Mouse (Mus musculus) retina, adult 2 months (tissue): ENCODE data around the gene Lmntd1.

Experiments
- DNase-seq: peaks from one replicate; pipeline ENCODE4 v3.0.0-alpha.2; 2012; ENCODE audit warnings: low read depth, low spot score

Lmntd1 gene

DNA sequence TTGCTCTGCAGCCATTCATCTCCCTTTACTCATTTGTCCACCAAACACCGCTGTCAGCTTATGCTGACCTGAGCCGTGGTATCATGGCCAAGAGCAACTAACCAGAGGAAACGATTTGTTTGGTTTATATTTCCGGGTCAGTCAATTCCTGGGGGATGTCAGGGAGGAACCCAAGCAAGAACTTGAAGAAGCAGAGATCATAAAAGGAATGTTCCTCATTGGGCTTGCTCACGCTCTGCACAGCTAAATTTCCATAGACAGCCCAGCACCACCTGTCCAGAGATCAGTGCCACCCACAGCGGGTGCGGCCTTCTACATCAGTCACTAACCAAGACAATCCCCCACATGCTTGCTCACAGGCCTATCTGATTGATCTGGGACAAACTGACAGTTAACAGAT, at the start of gene Lmntd1:
Lmntd1 (minus strand) TSS at position 101 of the 400 bp plus-strand sequence.
- no peak for DNase-seq

DNA sequence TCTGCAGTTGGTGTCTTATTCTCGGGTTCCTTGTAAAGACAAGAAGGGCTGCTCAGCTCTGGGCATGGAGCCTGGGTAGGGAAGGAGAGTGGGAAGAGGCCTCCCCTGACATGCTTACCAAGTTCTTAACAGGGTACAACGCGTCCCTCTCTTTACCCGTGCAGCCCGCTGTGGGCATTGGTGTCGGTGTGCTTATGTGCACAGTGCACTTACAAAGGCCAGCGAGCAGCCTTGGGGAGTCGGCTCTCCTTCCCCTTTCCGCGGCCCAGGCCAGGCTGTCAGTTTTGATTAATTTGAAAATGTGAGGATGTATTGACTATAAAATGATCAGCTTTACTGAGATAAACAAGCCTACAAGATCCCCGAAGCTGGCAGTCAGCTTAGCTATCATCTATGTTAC, 46.8 kb upstream of the Lmntd1 start:
- no peak for DNase-seq

DNA sequence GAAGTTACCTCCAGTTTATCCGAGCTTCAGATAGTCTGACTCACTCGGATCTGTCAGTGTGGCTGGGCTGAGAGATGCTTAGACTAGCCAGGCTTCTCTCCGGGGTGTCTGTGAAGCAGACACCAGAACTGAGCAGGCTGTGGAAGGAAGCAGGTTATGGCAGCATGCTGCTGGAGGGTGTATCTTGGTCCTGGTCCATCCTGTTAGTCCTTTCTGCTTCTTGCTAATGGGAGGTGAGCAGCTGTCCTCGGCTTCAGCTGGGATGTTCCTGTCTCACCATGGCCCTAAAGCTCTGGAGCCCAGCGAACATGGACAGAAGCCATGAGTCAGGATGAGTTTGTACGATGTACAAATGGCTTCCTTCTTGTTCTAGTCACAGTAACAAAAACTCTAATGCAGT, 45.0 kb upstream of the Lmntd1 start:
- no peak for DNase-seq

DNA sequence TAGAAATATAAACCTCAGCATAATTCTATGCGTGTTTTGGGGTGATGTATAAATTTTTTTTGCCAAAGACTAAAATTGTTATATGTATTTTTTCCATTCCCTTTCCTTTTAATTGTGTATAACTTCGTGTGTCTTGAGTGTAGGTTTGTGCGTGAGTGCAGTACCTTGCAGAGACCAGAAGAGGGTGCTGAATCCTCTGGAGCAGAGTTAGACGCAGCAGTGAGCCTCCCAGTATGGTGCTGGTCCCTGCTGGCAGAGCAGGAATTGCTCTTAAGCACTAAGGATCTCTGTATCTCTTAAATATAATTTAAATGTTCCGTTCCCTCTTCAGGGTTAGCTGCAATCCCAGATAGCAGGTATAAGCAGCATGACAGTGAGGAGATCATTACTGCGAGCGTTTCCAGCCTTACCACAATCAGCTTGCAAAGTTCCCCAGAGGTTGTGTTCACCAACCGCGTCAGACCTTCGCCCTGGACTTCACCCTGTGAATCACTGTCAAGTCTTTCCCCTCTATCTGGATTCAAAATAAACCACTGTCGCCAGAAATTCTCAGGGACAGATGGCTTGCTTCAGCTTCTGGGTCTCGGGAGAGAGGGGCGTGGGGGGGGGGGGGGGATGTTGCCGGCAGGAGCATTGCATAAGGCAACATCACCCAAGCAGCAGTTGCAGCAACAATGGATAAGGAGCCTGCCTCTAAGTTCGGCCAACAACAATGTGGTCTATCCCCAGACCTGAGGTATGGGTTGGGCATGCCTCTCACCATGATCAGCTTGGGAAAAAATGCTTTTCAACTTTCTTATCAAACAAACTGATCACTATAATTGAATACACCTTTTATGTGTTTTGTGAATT, 42.8 kb upstream of the Lmntd1 start:
- DNase-seq, result no peak

DNA sequence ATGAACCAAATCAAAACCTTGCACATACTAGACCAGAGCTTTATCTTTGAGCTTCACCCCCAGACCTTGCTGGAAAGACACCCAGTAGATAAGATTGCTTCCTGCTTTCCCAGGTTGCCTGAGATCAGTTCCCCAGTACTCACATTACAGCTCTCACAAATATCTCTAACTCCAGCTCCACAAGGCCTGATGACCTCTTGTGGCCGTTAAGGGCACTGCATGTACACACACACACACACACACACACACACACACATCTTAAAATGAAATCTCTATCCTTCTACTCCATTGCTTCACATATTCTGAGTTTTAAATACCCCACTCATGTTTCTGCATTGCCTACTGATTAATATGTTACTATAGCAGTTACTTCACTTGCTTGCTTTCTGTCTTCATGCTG, 41.6 kb upstream of the Lmntd1 start:
- DNase-seq, result no peak

DNA sequence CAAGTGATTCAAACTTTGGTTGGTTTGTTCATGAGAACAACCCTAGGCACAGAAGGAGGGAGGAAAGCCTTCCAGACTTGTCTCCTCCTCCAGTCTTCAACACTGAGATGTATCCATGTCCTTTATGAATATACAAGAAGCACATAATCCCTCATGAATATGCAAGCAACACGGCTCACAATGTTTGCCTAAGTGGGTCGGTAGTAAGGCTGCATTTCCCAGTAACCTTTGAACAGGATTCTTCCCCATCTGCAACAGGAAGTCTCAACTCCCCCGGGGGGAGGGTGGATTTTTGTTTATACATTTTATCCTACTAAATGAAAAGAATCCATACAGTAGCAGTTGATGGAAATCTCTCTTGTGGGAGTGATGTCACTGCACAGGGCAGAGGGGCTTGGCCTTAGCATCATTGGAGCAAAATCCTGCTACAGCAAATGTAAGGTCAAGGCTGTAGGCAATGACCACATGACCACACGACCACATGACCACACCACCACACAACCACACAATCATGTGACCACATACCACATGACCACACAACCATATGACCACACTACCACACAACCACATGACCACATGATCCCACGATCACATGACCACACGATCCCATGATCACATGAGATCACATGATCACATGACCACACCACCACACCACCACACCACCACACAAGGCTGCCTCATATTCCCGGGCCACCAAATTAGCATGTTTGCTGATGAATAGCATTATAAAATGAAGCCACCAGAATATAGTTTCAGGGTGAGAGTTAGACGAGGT, 40.1 kb upstream of the Lmntd1 start:
- DNase-seq, result no peak

DNA sequence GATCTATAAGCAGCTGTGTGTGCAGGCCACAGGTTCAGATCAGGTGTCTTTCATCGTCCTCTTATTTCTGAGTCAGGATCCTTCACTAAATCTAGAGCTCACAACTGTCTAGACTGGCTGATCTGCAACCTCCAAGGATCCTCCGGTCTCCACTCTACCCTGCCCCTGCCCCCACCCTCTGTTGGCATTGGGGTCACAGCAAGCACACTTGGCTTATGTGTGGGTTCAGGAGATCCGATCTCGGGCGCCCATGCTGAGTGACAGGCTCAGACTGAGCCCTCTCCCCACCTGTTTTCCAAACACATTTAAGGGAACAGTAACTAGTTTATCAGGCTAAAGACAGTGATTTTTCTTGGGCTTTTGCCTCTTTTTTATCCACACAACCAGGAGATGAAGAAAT, 39.5 kb upstream of the Lmntd1 start:
- no peak for DNase-seq

DNA sequence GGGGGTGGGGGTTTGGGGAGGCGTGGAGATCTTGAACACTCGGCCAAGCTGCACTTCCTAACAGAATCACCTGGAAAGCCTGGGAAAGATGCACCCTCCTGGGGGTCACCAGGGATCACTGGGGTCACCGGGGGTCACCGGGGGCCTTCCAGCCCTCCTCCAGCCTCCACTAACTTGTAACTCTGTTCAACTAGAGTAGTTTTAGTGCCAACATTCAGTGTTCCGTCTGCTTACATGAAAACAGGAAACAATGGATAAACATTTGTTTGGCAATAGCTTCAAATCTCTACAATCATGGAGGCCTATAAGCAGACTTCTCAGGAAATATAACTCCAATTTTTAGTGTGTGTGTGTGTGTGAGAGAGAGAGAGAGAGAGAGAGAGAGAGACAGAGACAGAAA, 38.9 kb upstream of the Lmntd1 start:
- DNase-seq, result no peak

DNA sequence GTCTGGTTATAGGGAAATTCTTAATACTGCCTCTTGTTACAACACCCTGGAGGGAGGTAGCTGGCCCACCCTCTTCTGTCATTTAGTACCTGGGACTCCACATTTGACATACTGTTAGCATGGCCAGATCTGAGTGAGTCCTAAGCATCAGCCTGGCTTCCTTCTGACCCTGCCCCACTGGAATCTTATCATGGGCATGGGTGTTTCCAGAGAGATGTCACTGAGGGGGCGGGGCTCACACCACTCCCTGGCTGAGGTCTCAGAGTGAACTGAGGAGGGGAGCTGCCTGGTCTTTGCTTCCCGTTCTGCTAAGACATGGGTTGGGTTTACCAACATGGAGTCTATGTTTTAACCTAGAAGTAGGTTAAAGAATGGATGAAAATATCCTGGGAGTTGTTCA, 37.9 kb upstream of the Lmntd1 start:
- no peak for DNase-seq

DNA sequence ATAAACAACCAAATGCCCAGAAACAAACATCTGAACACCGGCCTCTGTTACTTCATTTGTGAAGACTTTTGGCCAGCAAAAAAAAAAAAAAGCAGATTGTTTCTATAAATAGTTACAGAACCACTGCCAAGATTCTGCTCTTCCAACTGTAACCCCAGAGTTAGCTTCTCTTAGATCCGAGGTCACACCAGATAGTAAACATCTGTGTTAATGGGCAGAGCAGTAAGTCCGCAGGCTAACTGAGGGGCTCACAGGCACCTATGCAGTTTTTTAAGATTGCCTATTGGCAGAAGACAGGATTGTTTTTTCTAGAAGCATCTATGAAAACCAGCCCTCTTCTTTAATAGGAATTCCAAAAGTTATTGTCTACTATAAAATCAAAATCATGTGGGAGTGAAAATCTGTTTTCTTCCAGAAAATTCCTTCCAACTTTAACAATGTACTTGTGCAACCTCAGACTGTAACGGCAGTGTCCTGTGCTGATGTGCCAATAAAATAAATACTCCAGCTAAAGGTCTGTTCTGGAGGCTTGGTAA, 26.9 kb upstream of the Lmntd1 start:
- no peak for DNase-seq

DNA sequence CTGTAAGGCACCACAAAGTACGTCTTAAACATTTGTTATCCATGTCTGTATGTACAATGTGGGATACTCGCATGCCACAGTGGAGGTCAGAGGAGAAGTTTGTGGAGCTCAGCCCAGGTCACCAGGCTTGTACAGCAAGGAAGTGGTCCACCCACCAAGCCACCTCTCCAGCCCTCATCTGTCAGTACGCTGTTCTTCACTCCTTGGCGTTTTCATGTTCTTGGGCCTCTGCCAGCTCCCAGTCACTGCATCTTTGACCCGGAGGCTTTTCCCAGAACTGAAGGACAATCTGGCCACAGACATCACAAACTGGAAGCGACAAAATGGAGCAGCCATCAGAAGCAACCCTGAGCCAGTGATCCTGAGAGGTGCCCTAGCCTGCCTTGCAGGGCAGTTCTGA, 24.1 kb upstream of the Lmntd1 start:
- DNase-seq, result no peak

DNA sequence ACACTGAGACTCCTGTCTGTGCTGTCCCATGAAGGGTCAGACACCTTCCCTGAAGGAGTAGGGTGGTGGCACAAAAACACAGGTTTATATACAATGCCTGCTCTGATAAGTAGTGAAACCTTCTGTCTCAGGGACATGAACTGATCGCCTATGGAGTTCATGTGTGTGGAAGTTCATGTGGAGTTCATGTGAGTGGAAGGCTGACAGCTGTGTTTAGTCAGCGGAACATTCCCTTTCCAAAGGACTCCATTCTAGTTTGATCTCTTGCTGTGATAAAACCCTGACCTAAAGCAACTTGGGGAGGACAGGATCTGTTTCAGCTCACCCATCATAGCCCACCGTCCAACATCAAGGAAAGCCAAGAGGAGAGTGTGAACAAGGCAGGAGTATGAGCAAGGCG, 22.6 kb upstream of the Lmntd1 start:
- no peak for DNase-seq

DNA sequence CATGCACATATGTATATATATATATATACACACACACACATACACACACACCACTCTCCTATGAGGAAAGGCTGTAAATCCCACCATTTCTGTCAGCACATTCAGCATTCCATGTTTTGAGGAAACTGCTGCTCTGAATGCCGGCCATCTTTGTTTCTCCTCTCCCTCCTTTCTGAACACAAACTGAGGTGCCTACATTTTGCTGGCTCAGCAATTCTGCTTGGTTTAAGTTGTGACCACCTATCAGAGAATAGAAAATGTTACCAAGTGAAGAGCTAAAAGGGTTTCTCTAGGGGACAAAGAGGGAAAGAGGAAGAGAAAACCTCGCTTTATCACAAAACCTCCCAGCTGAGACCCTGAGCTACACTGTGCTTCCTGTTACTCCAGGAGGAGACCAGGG, 20.3 kb upstream of the Lmntd1 start:
- no peak for DNase-seq

DNA sequence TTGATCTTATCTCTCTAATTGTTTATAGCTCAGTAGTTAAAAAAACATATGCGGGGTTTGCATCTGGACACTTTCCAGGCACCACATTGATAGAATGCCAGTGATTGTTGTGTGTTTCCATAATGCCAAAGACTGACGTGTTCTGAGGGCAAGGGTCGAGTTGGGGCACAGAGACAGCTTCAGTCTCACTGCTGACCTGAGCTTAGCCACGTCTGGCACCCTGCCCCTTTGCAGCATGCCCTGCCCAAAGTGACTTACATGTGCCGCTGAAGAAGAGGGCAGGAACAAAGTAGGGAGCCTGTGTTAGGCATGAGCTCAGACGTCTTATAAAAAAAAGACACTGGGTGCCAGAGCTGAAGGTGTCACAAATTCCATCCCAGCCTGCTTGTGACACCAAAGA, 16.1 kb upstream of the Lmntd1 start:
- DNase-seq, result no peak

DNA sequence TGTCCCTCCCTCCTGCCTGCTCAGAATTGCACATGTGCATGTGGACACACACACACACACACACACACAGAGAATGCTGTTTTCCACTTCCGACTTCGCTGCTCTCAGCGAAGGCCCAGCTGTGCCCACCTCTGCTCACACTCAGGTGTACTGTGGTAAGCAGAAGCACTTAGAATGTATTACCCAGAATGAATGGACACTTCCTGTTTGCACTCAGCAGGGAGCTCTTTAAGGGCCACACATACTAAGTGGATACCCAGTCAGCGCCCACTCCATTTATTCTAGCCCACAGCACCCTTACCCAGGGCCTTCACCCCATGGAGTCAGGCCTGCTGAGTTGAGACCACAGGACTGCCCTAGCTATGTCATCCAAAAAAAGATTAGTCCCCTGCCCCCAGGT, 9.0 kb upstream of the Lmntd1 start:
- no peak for DNase-seq

DNA sequence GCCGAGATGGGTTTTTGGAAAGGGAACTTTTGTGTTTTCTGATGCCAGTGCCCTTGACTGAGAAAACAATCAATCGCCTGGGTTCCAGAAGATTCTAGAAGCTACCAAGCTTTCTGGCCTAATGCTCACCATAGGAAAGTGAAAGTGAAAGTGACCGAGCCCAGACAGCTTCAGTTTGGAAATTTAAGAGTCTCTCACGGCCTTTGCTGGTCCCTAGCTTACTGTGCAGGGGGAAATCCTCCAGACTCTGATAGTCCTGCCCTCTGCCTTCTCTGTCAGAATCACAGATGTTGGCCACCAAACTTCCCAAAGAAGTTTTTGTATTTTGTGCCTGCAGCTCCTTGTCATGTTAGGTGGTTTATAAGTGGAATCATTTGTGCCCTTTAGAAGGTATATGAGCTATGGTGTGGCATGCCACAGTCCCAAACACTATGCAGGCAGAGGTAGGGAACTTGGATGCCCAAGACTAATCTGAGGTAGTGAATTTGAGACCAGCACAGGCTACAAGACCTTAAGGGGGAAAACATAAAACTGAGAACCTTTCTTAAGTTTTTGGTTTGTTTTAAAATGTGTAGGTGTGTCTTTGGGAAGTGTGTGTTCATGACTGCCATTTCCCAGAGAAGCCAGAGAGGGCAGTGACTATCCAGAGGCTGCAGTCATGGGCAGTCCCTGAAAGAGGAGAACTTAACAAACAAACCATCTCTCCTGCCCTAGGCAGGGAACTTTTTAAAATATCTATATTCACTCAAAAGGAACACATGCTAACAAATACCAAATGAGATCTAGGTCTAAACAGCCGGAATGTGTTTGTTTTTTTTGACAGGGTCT, 2.5 kb upstream of the Lmntd1 start:
- no peak for DNase-seq

DNA sequence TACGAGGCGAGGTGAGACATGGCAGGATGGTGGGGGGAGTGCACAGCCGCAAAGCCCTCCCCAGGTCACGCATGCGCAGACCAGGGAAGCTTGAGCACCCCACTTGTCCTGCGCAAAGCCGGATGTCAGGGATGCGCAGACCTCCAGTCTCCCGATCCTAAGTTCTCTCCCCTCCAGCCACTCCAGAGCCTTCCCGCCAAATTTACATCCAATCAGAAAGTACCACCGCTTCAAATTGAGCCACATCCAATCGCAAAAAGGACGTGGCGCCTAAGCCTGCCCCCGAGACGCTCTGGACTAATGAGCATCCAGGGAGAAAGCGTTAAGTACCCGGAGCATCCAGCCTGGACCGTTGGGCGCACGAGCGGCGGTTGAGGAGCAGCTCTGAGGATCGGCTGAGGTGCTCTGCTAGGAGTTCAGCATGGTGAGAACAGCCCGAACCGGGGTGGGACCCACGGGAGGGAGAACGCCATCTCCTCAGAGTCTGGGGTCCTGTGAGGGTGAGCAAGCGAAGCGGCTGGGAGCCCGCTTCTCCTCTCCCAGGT, 1.6 kb upstream of the Lmntd1 start, which contains the start of gene Tuba3b:
Tuba3b (plus strand) TSS at position 92 of the 545 bp plus-strand sequence.
- DNase-seq, result no peak

DNA sequence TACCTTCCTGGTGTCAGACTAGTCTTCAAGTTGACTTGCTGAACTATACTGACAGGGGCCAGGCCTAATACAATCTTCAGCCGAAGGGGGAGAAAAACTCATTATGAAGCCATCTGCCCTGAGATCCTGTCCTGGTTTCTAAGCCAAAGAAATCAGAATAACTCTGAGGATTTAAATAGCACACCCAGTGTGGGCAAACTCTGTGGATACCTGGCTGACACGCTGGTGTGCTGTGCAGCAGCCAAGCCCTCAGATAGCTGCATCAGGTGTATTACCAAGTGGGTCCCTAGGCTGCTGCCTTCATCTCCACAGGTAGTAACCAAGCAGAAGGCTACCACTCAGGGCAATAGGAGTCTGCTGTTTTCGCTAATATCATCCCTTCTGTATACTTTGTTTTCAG, 1.5 kb downstream of the Lmntd1 start:
- no peak for DNase-seq

DNA sequence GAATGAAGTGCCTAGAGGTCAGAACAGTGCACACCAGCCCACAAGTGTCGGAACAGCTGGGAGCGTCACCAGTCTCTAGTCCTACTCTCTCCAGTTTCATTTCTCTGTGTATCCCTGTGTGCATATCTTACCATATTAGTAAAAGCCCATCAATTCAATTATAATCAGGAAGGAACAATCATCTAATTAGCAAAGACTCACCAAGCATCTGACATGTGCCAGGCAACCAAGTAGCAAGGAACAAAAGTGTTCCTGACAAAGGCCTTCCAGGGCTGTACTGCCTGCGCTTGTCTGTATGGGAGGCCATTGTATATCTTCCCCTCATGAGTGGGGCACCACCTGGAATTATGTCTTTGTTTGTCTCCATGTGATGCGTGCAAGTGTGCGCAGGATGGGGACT, 3.2 kb downstream of the Lmntd1 start:
- DNase-seq, result no peak

DNA sequence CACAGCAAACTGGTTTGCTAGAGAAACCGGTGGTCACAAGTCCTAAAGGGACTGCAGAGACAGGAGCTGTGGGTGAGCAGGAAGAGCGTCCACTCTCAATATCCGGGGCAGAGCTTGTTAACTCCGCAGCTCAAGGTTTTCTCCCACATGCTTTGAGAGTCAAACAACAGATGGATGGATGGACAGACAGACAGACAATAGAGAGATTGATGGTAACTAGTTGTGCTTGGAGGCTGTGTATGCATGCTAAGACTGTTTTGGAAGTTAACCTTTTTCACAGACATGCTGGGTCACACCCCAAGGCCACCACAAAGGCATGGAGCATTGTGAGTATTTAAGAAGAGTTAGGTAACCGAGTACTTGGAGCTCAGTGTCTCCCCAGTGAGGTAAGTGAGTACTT, 5.4 kb downstream of the Lmntd1 start:
- no peak for DNase-seq

DNA sequence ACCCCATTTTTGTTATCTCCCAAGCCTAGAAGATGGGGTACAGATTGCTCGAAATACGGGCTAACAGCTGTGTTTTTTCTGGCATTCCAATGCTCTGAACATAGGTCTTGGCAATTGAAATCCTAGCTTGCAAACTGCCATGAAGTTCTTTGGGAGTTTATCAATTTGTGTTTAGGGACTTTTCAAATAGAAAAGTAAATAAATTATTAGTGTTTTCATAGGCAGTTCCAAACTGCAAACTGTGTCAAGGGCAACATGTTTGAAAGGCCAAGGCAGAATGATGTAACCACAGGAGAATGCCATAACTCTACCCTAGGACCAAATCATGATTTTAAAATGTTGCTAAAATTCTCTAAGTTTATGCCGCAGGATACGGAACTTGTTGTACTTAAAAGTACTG, 6.4 kb downstream of the Lmntd1 start:
- DNase-seq, result no peak

DNA sequence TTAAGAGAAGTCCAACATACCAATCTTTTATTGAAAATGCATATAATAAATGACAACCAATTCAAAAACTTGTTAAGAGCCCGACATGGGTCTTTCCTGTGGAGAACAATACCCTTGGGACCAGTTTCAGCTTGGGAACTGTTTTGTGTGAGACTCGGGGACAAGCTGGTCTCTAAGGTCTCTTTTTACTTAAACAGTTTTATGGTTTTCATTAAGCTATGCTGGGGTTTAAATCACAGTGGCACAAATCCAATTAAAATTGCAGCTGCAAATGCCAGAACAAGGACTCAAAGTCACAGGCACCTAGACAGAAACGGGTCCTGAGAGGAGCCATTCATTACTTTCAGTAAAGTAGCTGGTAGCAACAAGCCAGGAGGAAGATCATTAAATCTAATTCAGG, 8.9 kb downstream of the Lmntd1 start:
- DNase-seq, result no peak
